In genomic region chr11:4306086-4306485, GRCm38 (mm10) we compare ENCODE assay signal across 10 mouse cellular contexts. TPM values are rescaled to one million over a fixed set of nuclear protein-coding genes. Genes with fewer than 3 reads are reported as not detected.
"Had no signal": no experiment of that assay in that cellular context is flagged by ENCODE, and none has a peak within 500 bp of the region (broad histone marks: within the 10 kb centered on the region; RNA-seq: fewer than 3 reads in every experiment).

No protein-coding gene starts in this region.

- DNase-seq: left cerebral cortex, postnatal 4 days; lung, adult 18-20 months; thymus, postnatal 4 days had no signal

- ATAC-seq: midbrain, embryonic 16.5 days had no signal

- H3K4me2 ChIP-seq: limb, embryonic 13.5 days had no signal

- H3K9ac ChIP-seq: limb, embryonic 13.5 days; liver, embryonic 14.5 days had no signal

- H3K9me3 ChIP-seq: limb, embryonic 13.5 days had no signal

- H3K27me3 ChIP-seq: limb, embryonic 13.5 days had no signal

- H3K4me3 ChIP-seq: layer of hippocampus, adult 2 months; limb, embryonic 13.5 days had no signal

- H3K36me3 ChIP-seq: limb, embryonic 13.5 days had no signal

- H3K27ac ChIP-seq: layer of hippocampus, adult 2 months; limb, embryonic 13.5 days; liver, embryonic 14.5 days; stomach, postnatal 0 days had no signal

RNA-seq across cellular contexts. Expression of gene Lif, which starts 48.7 kb away (rescaled TPM):
- total RNA-seq: liver, adult 2 months had no signal
- polyA plus RNA-seq: neural tube, embryonic 14.5 days had no signal
